Mouse (Mus musculus) cortical plate, adult 2 months (tissue): Measurements from ENCODE around the gene Cenpn.
A peak's percentile ranks its signal among the peaks of the same experiment; 100 is the strongest.

ENCODE experiments used
- CTCF ChIP-seq: fragments of 200-500 bp; IDR thresholded peaks from 2 replicates; pipeline ENCODE4 v1.5.1; 2011; ENCODE audit warnings: mild to moderate bottlenecking, control low read depth, low read length; ENCODE audit not compliant: insufficient read depth; ENCODE audit errors: extremely low read depth
- POLR2A ChIP-seq: fragments of 200-500 bp; IDR thresholded peaks from 2 replicates; pipeline ENCODE4 v1.6.1; 2011; ENCODE audit warnings: mild to moderate bottlenecking, low read length, control low read depth; ENCODE audit not compliant: insufficient read depth; ENCODE audit errors: extremely low read depth

DNA sequence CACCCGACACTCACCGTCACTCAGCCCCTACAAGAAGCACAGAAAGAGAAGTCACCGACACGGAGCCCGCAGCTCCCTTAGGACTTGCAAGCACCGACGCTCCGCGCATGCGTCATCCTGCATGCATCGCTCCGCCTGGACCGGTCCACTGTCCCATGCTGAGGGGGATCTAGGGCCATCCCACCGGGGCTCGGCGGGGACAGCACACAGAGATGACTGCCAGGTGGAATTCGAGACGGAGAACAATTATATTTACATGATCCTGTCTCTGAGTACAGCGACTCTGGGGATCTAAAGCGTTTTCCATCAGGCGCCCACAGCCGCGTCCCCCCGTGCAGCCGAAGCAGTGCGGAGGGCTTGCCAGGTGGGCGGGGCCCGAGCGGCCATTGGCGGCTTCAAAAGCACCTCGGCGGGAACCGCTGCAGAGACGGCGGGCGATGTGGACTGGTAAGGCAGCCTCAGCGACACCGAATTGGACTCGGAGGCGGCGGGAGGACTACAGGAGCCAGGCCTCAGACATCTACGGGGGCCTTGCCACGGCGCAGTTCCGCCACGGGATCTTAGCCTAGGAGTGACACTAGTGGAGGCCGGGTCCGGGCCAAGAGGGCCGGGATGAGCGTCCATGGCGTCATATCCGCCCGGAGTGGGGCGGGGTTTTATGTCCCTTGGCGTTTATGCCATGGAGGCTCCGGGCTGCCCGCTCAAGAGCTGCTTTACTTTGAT, at the start of gene Cenpn, which contains the start of gene Cmc2:
- TF ChIP-seq CTCF (no peak), POLR2A (peak; percentile 99)
